Mouse (Mus musculus): ENCODE measurements around the gene Megf6. TPM values are rescaled to one million over a fixed set of nuclear protein-coding genes. Genes with fewer than 3 reads are reported as not detected.

Gene Megf6
- polyA plus RNA-seq, 1 experiment from 2014 or later, result 10.8 TPM

DNA sequence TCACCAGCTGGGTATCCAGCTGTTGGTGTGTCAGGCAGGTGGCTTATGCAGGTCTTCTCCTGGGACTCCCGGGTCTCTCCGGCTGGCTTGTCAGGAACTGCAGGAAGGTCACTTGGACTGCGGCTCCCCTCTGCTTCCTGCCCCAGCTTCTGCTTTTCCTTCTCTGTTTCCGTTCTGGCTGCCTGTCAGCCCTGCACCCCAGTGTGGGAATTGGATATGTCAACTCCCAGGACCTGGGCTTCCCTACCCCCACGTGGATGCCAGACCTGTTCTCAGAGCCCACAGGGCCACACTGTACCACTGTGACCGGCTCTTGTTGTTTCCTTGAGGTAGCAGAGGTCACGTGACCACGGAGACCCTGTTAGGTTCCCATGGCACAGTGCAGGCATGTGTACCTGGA is 18.4 kb downstream of the Megf6 start:
- 62% methylated on average over 8 of the region's 8 CpGs for WGBS
- TF ChIP-seq CTCF (IDR thresholded peaks at IDR 0.05; ENCODE audit: low read depth), result no peak
- TF ChIP-seq EP300 (optimal IDR thresholded peaks at IDR 0.05), result no peak
- H3K4me3 ChIP-seq (ENCODE audit: low read depth, low read length), result no peak overlapping the region
- DNase-seq (ENCODE audit: low spot score) (no peak), ATAC-seq (ENCODE audit: low FRiP score, low TSS enrichment) (no peak)
- H3K9me3 ChIP-seq (ENCODE audit: control insufficient read depth, low read length), result no peaks in the 10 kb centered on the region
- no peaks in the 10 kb centered on the region for H3K27me3 ChIP-seq (ENCODE audit: control insufficient read depth, insufficient read depth, low read length)
- no peak overlapping the region for H3K4me2 ChIP-seq (replicated peaks; ENCODE audit: low read depth)
- H3K9ac ChIP-seq (ENCODE audit: low read length), result no peak overlapping the region
- no peaks in the 10 kb centered on the region for H3K36me3 ChIP-seq (ENCODE audit: control insufficient read depth, insufficient read depth, low read length)
- no peaks in the 10 kb centered on the region for H3K4me1 ChIP-seq (replicated peaks; ENCODE audit: control insufficient read depth, insufficient read depth)
- H3K27ac ChIP-seq (replicated peaks), result no peak overlapping the region

DNA sequence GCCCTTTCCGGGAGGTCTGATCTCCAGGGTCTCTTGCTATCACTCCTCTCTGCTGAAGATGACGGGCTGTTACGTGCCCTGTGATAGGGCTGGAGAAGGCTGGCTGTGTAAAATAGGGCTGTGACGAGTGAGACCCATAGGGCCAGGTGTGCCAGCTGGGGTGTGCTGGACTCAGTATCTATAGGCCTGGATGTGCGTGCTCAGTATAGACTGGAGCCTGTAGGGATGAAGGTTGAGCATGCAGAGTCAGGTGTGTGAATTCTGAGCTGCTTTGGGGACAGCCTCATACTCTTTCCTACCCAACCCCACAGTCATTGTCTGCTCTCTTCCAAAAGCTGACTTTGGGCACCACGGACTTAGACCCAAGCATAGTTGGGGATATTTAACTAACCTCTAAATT is 27.4 kb downstream of the Megf6 start:
- no peaks in the 10 kb centered on the region for H3K27me3 ChIP-seq (ENCODE audit: control insufficient read depth, insufficient read depth, low read length)
- H3K27ac ChIP-seq (replicated peaks), result no peak overlapping the region
- ATAC-seq (ENCODE audit: low FRiP score, low TSS enrichment) (no peak), DNase-seq (ENCODE audit: low spot score) (no peak)
- no peak overlapping the region for H3K4me2 ChIP-seq (replicated peaks; ENCODE audit: low read depth)
- TF ChIP-seq CTCF (IDR thresholded peaks at IDR 0.05; ENCODE audit: low read depth) (no peak), EP300 (optimal IDR thresholded peaks at IDR 0.05) (no peak)
- no peaks in the 10 kb centered on the region for H3K9me3 ChIP-seq (ENCODE audit: control insufficient read depth, low read length)
- H3K36me3 ChIP-seq (ENCODE audit: control insufficient read depth, insufficient read depth, low read length), result no peaks in the 10 kb centered on the region
- H3K4me3 ChIP-seq (ENCODE audit: low read depth, low read length), result no peak overlapping the region
- 77% methylated on average over 6 of the region's 6 CpGs for WGBS
- H3K4me1 ChIP-seq (replicated peaks; ENCODE audit: control insufficient read depth, insufficient read depth), result no peaks in the 10 kb centered on the region
- H3K9ac ChIP-seq (ENCODE audit: low read length), result no peak overlapping the region

DNA sequence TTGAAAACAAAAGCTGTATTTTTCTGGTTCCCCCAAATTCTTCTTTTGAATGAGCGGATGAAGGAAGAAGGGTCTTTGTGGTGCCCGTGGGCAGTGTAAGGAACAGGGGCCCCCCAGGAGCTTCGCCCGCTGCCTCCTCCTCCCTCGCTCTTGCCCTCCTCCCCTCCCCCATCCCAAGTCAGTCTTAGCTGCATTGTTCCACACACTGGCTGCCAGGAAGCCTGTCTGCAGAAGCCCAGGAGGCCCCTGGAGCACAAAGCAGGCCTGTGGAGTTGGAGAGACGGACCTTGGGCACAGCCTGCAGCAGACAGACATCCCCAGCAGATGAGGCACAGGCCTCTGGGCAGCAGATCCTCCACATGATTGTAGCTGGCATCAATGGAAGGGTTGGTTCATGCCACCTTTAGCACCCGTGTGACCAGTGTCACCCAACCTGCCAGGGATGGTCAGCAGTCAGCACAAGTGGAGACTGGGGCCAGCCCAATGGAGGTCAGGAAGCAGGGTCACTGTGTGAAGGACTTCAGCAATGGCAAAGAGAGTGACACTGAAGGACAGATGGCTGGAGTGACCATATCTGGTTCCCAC is 27.9 kb downstream of the Megf6 start:
- H3K36me3 ChIP-seq (ENCODE audit: control insufficient read depth, insufficient read depth, low read length), result no peaks in the 10 kb centered on the region
- ATAC-seq (ENCODE audit: low FRiP score, low TSS enrichment) (no peak), DNase-seq (ENCODE audit: low spot score) (no peak)
- no peak overlapping the region for H3K9ac ChIP-seq (ENCODE audit: low read length)
- TF ChIP-seq EP300 (optimal IDR thresholded peaks at IDR 0.05), result no peak
- TF ChIP-seq CTCF (IDR thresholded peaks at IDR 0.05; ENCODE audit: low read depth), result no peak
- H3K4me2 ChIP-seq (replicated peaks; ENCODE audit: low read depth), result no peak overlapping the region
- H3K4me1 ChIP-seq (replicated peaks; ENCODE audit: control insufficient read depth, insufficient read depth), result no peaks in the 10 kb centered on the region
- 69% methylated on average over 7 of the region's 7 CpGs for WGBS
- H3K9me3 ChIP-seq (ENCODE audit: control insufficient read depth, low read length), result no peaks in the 10 kb centered on the region
- no peak overlapping the region for H3K27ac ChIP-seq (replicated peaks)
- no peak overlapping the region for H3K4me3 ChIP-seq (ENCODE audit: low read depth, low read length)
- no peaks in the 10 kb centered on the region for H3K27me3 ChIP-seq (ENCODE audit: control insufficient read depth, insufficient read depth, low read length)

DNA sequence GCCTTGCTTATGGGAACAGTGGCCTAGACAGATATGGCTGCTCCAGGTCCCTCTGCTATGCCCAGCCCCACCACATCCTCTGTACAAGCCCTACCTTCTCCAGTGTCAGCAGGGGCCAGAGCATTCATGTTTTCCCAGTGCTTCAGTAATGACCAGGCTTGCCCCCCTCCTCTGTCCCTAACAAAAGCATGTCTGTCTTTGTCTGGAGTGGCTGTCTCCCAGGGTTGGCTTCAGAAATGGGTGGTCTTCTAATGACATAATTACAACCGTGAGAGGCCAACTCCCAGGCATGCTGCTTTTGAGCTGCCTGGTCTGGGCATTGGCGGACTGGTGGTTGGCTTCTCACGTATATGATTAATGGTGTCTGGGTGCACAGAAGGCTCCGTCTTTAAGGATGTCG is 31.0 kb downstream of the Megf6 start:
- H3K9ac ChIP-seq (ENCODE audit: low read length), result no peak overlapping the region
- WGBS, result 80% methylated on average over 5 of the region's 5 CpGs

DNA sequence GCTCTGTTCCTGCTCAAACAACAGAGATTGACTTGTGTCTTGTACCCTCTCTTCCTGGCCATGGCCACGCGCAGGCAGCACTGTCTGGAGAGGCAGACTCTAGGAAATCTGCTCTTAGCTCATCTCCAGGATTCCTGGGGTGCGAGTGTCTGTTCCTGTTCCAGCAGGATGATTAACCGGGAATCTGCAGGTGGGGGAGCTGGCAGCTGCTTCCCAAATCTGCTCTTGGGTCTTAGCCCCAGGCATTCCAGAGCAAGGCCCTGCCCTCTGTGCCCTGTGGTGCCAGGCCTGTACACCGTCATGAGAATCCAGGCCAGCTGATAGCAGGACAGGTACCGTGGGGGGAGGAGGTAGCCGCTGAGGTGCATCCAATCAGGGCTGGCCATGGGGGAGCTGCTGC is 34.0 kb downstream of the Megf6 start:
- no peak for DNase-seq (ENCODE audit: low spot score)
- H3K9ac ChIP-seq (ENCODE audit: low read length), result no peak overlapping the region

More for the DNA sequence above, 31.0 kb downstream of the Megf6 start:
- Histone ChIP-seq H3K27me3 (ENCODE audit: control insufficient read depth, insufficient read depth, low read length) (no peaks in the 10 kb centered on the region), H3K9me3 (ENCODE audit: control insufficient read depth, low read length) (no peaks in the 10 kb centered on the region), H3K4me1 (replicated peaks; ENCODE audit: control insufficient read depth, insufficient read depth) (no peaks in the 10 kb centered on the region), H3K4me3 (ENCODE audit: low read depth, low read length) (no peak overlapping the region), H3K4me2 (replicated peaks; ENCODE audit: low read depth) (no peak overlapping the region), H3K27ac (replicated peaks) (no peak overlapping the region), H3K36me3 (ENCODE audit: control insufficient read depth, insufficient read depth, low read length) (no peaks in the 10 kb centered on the region)
- ATAC-seq (ENCODE audit: low FRiP score, low TSS enrichment) (no peak), DNase-seq (ENCODE audit: low spot score) (no peak)
- TF ChIP-seq EP300 (optimal IDR thresholded peaks at IDR 0.05), result no peak
- TF ChIP-seq CTCF (IDR thresholded peaks at IDR 0.05; ENCODE audit: low read depth), result no peak

DNA sequence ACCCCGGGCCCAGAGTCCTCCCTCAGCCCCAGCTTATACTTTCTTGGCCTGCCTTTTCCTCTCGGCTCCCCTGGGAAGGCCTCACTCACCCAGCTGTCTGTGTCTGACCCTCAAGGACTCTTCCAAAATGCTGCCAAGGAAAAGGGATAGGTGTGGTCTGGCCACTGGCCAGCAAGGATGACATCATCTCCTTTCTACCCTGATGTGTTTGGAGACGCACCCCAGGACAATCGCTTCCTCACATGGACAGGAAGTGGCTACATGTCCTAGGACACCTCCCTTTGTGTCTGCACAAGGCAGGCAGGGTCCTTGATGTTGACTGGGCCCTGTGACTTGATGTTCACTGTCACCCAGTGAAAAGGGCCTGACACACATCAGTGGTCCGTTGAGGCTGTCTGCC is 34.9 kb downstream of the Megf6 start:
- WGBS, result 46% methylated on average over 5 of the region's 5 CpGs
- no peaks in the 10 kb centered on the region for H3K9me3 ChIP-seq (ENCODE audit: control insufficient read depth, low read length)
- TF ChIP-seq EP300 (optimal IDR thresholded peaks at IDR 0.05) (no peak), CTCF (IDR thresholded peaks at IDR 0.05; ENCODE audit: low read depth) (no peak)
- no peak overlapping the region for H3K27ac ChIP-seq (replicated peaks)
- no peak overlapping the region for H3K9ac ChIP-seq (ENCODE audit: low read length)
- ATAC-seq (ENCODE audit: low FRiP score, low TSS enrichment), result no peak
- no peaks in the 10 kb centered on the region for H3K4me1 ChIP-seq (replicated peaks; ENCODE audit: control insufficient read depth, insufficient read depth)
- H3K36me3 ChIP-seq (ENCODE audit: control insufficient read depth, insufficient read depth, low read length), result no peaks in the 10 kb centered on the region
- no peak overlapping the region for H3K4me2 ChIP-seq (replicated peaks; ENCODE audit: low read depth)
- no peaks in the 10 kb centered on the region for H3K27me3 ChIP-seq (ENCODE audit: control insufficient read depth, insufficient read depth, low read length)
- no peak for DNase-seq (ENCODE audit: low spot score)
- H3K4me3 ChIP-seq (ENCODE audit: low read depth, low read length), result no peak overlapping the region

More for the DNA sequence above, 34.0 kb downstream of the Megf6 start:
- Histone ChIP-seq H3K27ac (replicated peaks) (no peak overlapping the region), H3K9me3 (ENCODE audit: control insufficient read depth, low read length) (no peaks in the 10 kb centered on the region), H3K4me1 (replicated peaks; ENCODE audit: control insufficient read depth, insufficient read depth) (no peaks in the 10 kb centered on the region), H3K36me3 (ENCODE audit: control insufficient read depth, insufficient read depth, low read length) (no peaks in the 10 kb centered on the region), H3K4me2 (replicated peaks; ENCODE audit: low read depth) (no peak overlapping the region), H3K4me3 (ENCODE audit: low read depth, low read length) (no peak overlapping the region), H3K27me3 (ENCODE audit: control insufficient read depth, insufficient read depth, low read length) (no peaks in the 10 kb centered on the region)
- ATAC-seq (ENCODE audit: low FRiP score, low TSS enrichment), result no peak
- WGBS, result 78% methylated on average over 7 of the region's 7 CpGs
- no peak for TF ChIP-seq EP300 (optimal IDR thresholded peaks at IDR 0.05)
